Mouse (Mus musculus): ENCODE measurements around the gene Ddx28.

DNA sequence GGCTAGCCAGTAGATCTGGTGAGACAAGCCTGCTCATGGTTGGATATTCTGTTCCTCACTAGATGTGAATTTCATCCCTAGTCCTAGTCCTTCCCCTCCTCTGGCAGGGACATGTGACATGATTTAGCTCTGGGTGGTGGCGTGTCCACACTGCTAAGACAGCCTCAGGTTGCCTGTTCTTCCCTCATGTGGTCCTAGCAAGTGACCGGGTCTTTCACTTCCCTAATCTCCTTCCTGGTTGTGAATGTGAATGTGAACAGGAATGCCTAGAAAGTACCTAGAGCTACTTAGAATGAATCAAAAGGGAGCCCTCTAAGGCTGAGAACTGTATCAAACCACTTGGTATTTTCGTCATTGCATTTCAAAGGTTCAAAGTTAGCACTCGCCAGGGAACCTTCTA, 27.9 kb upstream of the Ddx28 start:
- TF ChIP-seq CTCF (IDR thresholded peaks at IDR 0.05; ENCODE audit: low read depth) (no peak), EP300 (IDR thresholded peaks at IDR 0.05; ENCODE audit: low read depth) (no peak)

Data from liver, embryonic 14.5 days (tissue).